In genomic region chr8:4230612-4231351, GRCm38 (mm10) we compare ENCODE assay signal across 14 mouse cellular contexts. TPM values are rescaled to one million over a fixed set of nuclear protein-coding genes. Genes with fewer than 3 reads are reported as not detected.
DNase-seq lines count a peak whose midpoint lies in the region; ATAC-seq and TF ChIP-seq lines count a peak whose summit lies in the region.
"Had no signal": no experiment of that assay in that cellular context is flagged by ENCODE, and none has a peak within 500 bp of the region (broad histone marks: within the 10 kb centered on the region; RNA-seq: fewer than 3 reads in every experiment).

No protein-coding gene starts in this region.

- peaks cover 25% of the 10 kb centered on the region for H3K27me3 ChIP-seq in liver, embryonic 11.5 days (replicated peaks; ENCODE audit: control insufficient read depth, insufficient read depth, low read length)
- H3K27me3 ChIP-seq in intestine, postnatal 0 days (replicated peaks; ENCODE audit: control insufficient read depth, insufficient read depth, low read length) = no peaks in the 10 kb centered on the region
- peaks cover 14% of the 10 kb centered on the region; the same call in 1 of the 2 replicates for H3K27me3 ChIP-seq in lung, embryonic 15.5 days
- H3K27me3 ChIP-seq in stomach, embryonic 14.5 days (ENCODE audit: control insufficient read depth, insufficient read depth, low read length) = no peaks in the 10 kb centered on the region

- no peaks in the 10 kb centered on the region for H3K9me3 ChIP-seq in liver, embryonic 11.5 days (ENCODE audit: control insufficient read depth, low read length)
- H3K9me3 ChIP-seq in intestine, postnatal 0 days (ENCODE audit: control insufficient read depth) = no peaks in the 10 kb centered on the region
- no peaks in the 10 kb centered on the region for H3K9me3 ChIP-seq in lung, embryonic 15.5 days
- H3K9me3 ChIP-seq in stomach, embryonic 14.5 days (ENCODE audit: control insufficient read depth, low read depth, low read length) = no peaks in the 10 kb centered on the region
- H3K9me3 ChIP-seq: midbrain, embryonic 15.5 days; neural tube, embryonic 13.5 days had no signal

- no peak overlapping the region for H3K27ac ChIP-seq in liver, embryonic 11.5 days (ENCODE audit: low read depth, low read length)
- peak overlapping the region; percentile 47; the same call in 1 of the 2 replicates for H3K27ac ChIP-seq in intestine, postnatal 0 days (ENCODE audit: low read depth, low read length)
- H3K27ac ChIP-seq in lung, embryonic 15.5 days = no peak overlapping the region
- no peak overlapping the region for H3K27ac ChIP-seq in stomach, embryonic 14.5 days (ENCODE audit: low read length)
- H3K27ac ChIP-seq: midbrain, embryonic 15.5 days; neural tube, embryonic 13.5 days had no signal

- H3K4me2 ChIP-seq in liver, embryonic 11.5 days = no peak overlapping the region
- H3K4me2 ChIP-seq in intestine, postnatal 0 days (replicated peaks; ENCODE audit: low read depth) = no peak overlapping the region
- no peak overlapping the region for H3K4me2 ChIP-seq in lung, embryonic 15.5 days
- no peak overlapping the region for H3K4me2 ChIP-seq in stomach, embryonic 14.5 days (replicated peaks; ENCODE audit: low read depth, low read length)
- H3K4me2 ChIP-seq: midbrain, embryonic 15.5 days; neural tube, embryonic 13.5 days had no signal

- H3K4me3 ChIP-seq in liver, embryonic 11.5 days (ENCODE audit: low read depth, low read length) = no peak overlapping the region
- H3K4me3 ChIP-seq in intestine, postnatal 0 days (ENCODE audit: low read depth, low read length) = no peak overlapping the region
- no peak overlapping the region for H3K4me3 ChIP-seq in lung, embryonic 15.5 days
- no peak overlapping the region for H3K4me3 ChIP-seq in stomach, embryonic 14.5 days (ENCODE audit: low read depth, low read length)
- H3K4me3 ChIP-seq: midbrain, embryonic 15.5 days; neural tube, embryonic 13.5 days had no signal

- DNase-seq in liver, embryonic 11.5 days (ENCODE audit: low spot score) = no peak
- DNase-seq in liver = no peak
- no peak for DNase-seq in retina, postnatal 1 day
- DNase-seq in left cerebral cortex, adult 8-10 months (ENCODE audit: low spot score in 2 of 2) = no peak
- DNase-seq: cerebellum, adult 8-10 months; layer of hippocampus, postnatal 36 days had no signal

- TF ChIP-seq CTCF in intestine, postnatal 0 days (IDR thresholded peaks at IDR 0.05; ENCODE audit: low read depth) = no peak

- 50% methylated on average over 10 of the region's 10 CpGs for WGBS in liver, embryonic 11.5 days
- 39% methylated on average over 10 of the region's 10 CpGs for WGBS in intestine, postnatal 0 days
- 44% methylated on average over 10 of the region's 10 CpGs for WGBS in lung, embryonic 15.5 days
- WGBS in stomach, embryonic 14.5 days = 56% methylated on average over 10 of the region's 10 CpGs

- peaks cover 5% of the 10 kb centered on the region; the same call in 1 of the 2 replicates for H3K4me1 ChIP-seq in liver, embryonic 11.5 days (replicated peaks; ENCODE audit: control insufficient read depth, insufficient read depth, low read length)
- H3K4me1 ChIP-seq in intestine, postnatal 0 days (replicated peaks; ENCODE audit: control insufficient read depth, insufficient read depth, low read length) = no peaks in the 10 kb centered on the region; the same call in 1 of the 2 replicates
- H3K4me1 ChIP-seq in lung, embryonic 15.5 days = peaks cover 7% of the 10 kb centered on the region; the same call in 1 of the 2 replicates
- no peaks in the 10 kb centered on the region for H3K4me1 ChIP-seq in stomach, embryonic 14.5 days (ENCODE audit: control insufficient read depth, insufficient read depth, low read length)
- H3K4me1 ChIP-seq: midbrain, embryonic 15.5 days had no signal

- no peak overlapping the region for H3K9ac ChIP-seq in liver, embryonic 11.5 days (ENCODE audit: low read depth, low read length)
- H3K9ac ChIP-seq in intestine, postnatal 0 days (ENCODE audit: low read depth, low read length) = no peak overlapping the region
- H3K9ac ChIP-seq in lung, embryonic 15.5 days = no peak overlapping the region
- no peak overlapping the region for H3K9ac ChIP-seq in stomach, embryonic 14.5 days (replicated peaks; ENCODE audit: low read depth, low read length)
- H3K9ac ChIP-seq: midbrain, embryonic 15.5 days; neural tube, embryonic 13.5 days had no signal

- 0 out of 2 replicates have a peak, but pooled peaks have one; percentile 34 for ATAC-seq in liver, embryonic 11.5 days (replicated peaks; ENCODE audit: low FRiP score)
- ATAC-seq in intestine, postnatal 0 days = peak; percentile 80
- peak; percentile 52; the same call in 1 of the 2 replicates for ATAC-seq in lung, embryonic 15.5 days (ENCODE audit: borderline replicate concordance, extremely low read depth, low FRiP score, low TSS enrichment)
- peak; percentile 60; the same call in 1 of the 2 replicates for ATAC-seq in stomach, embryonic 14.5 days (ENCODE audit: insufficient number of reproducible peaks, insufficient read depth, low FRiP score, low read depth)
- no peak for ATAC-seq in cerebellum, adult (ENCODE audit: insufficient number of reproducible peaks, low FRiP score, low TSS enrichment)
- ATAC-seq: midbrain, embryonic 15.5 days had no signal

- no peaks in the 10 kb centered on the region for H3K36me3 ChIP-seq in liver, embryonic 11.5 days (ENCODE audit: control insufficient read depth, insufficient read depth, low read length)
- H3K36me3 ChIP-seq in intestine, postnatal 0 days (ENCODE audit: control insufficient read depth, insufficient read depth) = no peaks in the 10 kb centered on the region
- no peaks in the 10 kb centered on the region for H3K36me3 ChIP-seq in lung, embryonic 15.5 days
- no peaks in the 10 kb centered on the region for H3K36me3 ChIP-seq in stomach, embryonic 14.5 days (ENCODE audit: control insufficient read depth, insufficient read depth, low read length)
- H3K36me3 ChIP-seq: midbrain, embryonic 15.5 days; neural tube, embryonic 13.5 days had no signal

RNA-seq across cellular contexts. Expression of gene Lrrc8e, which starts 4.2 kb away (rescaled TPM):
- 0.21 TPM in 2 replicates for polyA plus RNA-seq in liver, embryonic 11.5 days (2014; fragmentation: Nextera tagmentation; extraction: Ambion mirVana)
- polyA plus RNA-seq in intestine, postnatal 0 days (2015; fragmentation: Nextera tagmentation; extraction: Ambion mirVana) = 2.8 and 3.3 TPM in 2 replicates
- polyA plus RNA-seq in lung, embryonic 15.5 days (2015; fragmentation: Nextera tagmentation; extraction: Ambion mirVana) = 3.8 and 4.2 TPM in 2 replicates
- 3.5 and 3.6 TPM in 2 replicates for polyA plus RNA-seq in stomach, embryonic 14.5 days (2014; fragmentation: Nextera tagmentation; extraction: Ambion mirVana)
- total RNA-seq in left cerebral cortex, adult 8-10 months (2022) = under 1 TPM in 1 of 4 experiments, not detected in 3; 0.09 TPM
- total RNA-seq: layer of hippocampus, postnatal 36 days had no signal
- polyA plus RNA-seq: brain, embryonic 14.5 days; heart, embryonic 14.5 days; neural tube, embryonic 13.5 days had no signal

RNA-seq across cellular contexts. Expression of gene Map2k7, which starts 7.8 kb away (rescaled TPM):
- 11.8 and 13.9 TPM in 2 replicates for polyA plus RNA-seq in liver, embryonic 11.5 days (2014; fragmentation: Nextera tagmentation; extraction: Ambion mirVana)
- polyA plus RNA-seq in intestine, postnatal 0 days (2015; fragmentation: Nextera tagmentation; extraction: Ambion mirVana) = 14.3 and 16.6 TPM in 2 replicates
- polyA plus RNA-seq in lung, embryonic 15.5 days (2015; fragmentation: Nextera tagmentation; extraction: Ambion mirVana) = 29.6 and 31.3 TPM in 2 replicates
- polyA plus RNA-seq in stomach, embryonic 14.5 days (2014; fragmentation: Nextera tagmentation; extraction: Ambion mirVana) = 22.0 and 26.0 TPM in 2 replicates
- total RNA-seq in left cerebral cortex, adult 8-10 months (2022) = 100 to 1,000 TPM in 3 of 4 experiments, 10 to 100 TPM in 1; 96.7 to 124 (median 103) TPM

RNA-seq across cellular contexts. Expression of gene Gm49320, which starts 7.9 kb away (rescaled TPM):
- polyA plus RNA-seq in liver, embryonic 11.5 days (2014; fragmentation: Nextera tagmentation; extraction: Ambion mirVana) = 0.21 and 0.74 TPM in 2 replicates
- 0.20 and 0.74 TPM in 2 replicates for polyA plus RNA-seq in intestine, postnatal 0 days (2015; fragmentation: Nextera tagmentation; extraction: Ambion mirVana)
- 1.4 and 1.5 TPM in 2 replicates for polyA plus RNA-seq in lung, embryonic 15.5 days (2015; fragmentation: Nextera tagmentation; extraction: Ambion mirVana)
- 2.4 and 2.7 TPM in 2 replicates for polyA plus RNA-seq in stomach, embryonic 14.5 days (2014; fragmentation: Nextera tagmentation; extraction: Ambion mirVana)
- total RNA-seq in left cerebral cortex, adult 8-10 months (2022) = 1 to 10 TPM in 3 of 4 experiments, under 1 TPM in 1; 0.13 to 1.8 (median 1.4) TPM

RNA-seq across cellular contexts. Expression of gene Prr36, which starts 13.5 kb away (rescaled TPM):
- 1.0 and 1.4 TPM in 2 replicates for polyA plus RNA-seq in liver, embryonic 11.5 days (2014; fragmentation: Nextera tagmentation; extraction: Ambion mirVana)
- polyA plus RNA-seq in intestine, postnatal 0 days (2015; fragmentation: Nextera tagmentation; extraction: Ambion mirVana) = 0.99 and 1.1 TPM in 2 replicates
- 7.5 TPM in 2 replicates for polyA plus RNA-seq in lung, embryonic 15.5 days (2015; fragmentation: Nextera tagmentation; extraction: Ambion mirVana)
- polyA plus RNA-seq in stomach, embryonic 14.5 days (2014; fragmentation: Nextera tagmentation; extraction: Ambion mirVana) = 6.3 and 8.9 TPM in 2 replicates
- 10 to 100 TPM; 34.4 to 40.8 (median 36.8) TPM for total RNA-seq in left cerebral cortex, adult 8-10 months (2022)

RNA-seq across cellular contexts. Expression of gene Tgfbr3l, which starts 17.2 kb away (rescaled TPM):
- 1.5 and 1.7 TPM in 2 replicates for polyA plus RNA-seq in liver, embryonic 11.5 days (2014; fragmentation: Nextera tagmentation; extraction: Ambion mirVana)
- polyA plus RNA-seq in intestine, postnatal 0 days (2015; fragmentation: Nextera tagmentation; extraction: Ambion mirVana) = 0.87 and 2.1 TPM in 2 replicates
- 2.5 and 3.4 TPM in 2 replicates for polyA plus RNA-seq in lung, embryonic 15.5 days (2015; fragmentation: Nextera tagmentation; extraction: Ambion mirVana)
- polyA plus RNA-seq in stomach, embryonic 14.5 days (2014; fragmentation: Nextera tagmentation; extraction: Ambion mirVana) = 4.9 and 5.3 TPM in 2 replicates
- total RNA-seq in left cerebral cortex, adult 8-10 months (2022) = 10 to 100 TPM in 3 of 4 experiments, 1 to 10 TPM in 1; 9.2 to 17.6 (median 12.5) TPM
